ENCODE assay signal across 20 mouse cellular contexts in the genomic region with DNA sequence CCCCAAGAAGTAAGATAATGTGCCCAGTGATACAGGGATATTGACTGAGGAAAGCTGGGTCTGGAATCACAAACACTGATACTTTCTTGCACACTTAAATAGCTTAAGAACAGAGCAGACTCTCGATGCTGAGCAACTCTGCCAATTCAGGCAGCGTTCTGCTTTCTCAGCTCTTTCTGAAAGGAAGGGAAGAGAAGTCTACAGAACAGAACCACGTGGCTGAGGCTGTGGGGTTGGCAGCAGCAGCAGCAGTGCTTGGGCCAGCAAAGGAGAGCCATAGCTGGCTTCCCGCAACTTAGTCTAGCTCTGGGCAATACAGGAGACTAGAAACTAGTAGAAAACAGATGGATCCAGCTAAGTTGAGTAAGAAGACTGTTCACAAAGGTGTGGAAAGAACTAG.
DNase-seq lines count a peak whose midpoint lies in the region; ATAC-seq lines count a peak whose summit lies in the region.
"Had no signal": no experiment of that assay in that cellular context is flagged by ENCODE, and none has a peak within 500 bp of the region (broad histone marks: within the 10 kb centered on the region; RNA-seq: fewer than 3 reads in every experiment).

No protein-coding gene starts in this region.

- peak; percentile 1 for DNase-seq in cerebellum, adult 9-10 months
- DNase-seq in left cerebral cortex, adult 18-20 months (ENCODE audit: low spot score in 2 of 2), result peak; percentile 2 to 18
- DNase-seq in left cerebral cortex, adult 11 months (ENCODE audit: low spot score), result no peak
- peak; percentile 10 to 13 for DNase-seq in frontal cortex, postnatal 36 days (ENCODE audit: low spot score in 2 of 2)
- DNase-seq in right cerebral cortex, postnatal 36 days (ENCODE audit: low spot score in 2 of 2), result peak; percentile 3 to 16
- DNase-seq in urinary bladder, adult 18-20 months (ENCODE audit: low spot score in 2 of 2), result no peak
- DNase-seq in gastrocnemius, postnatal 25 days, result no peak
- DNase-seq: adrenal gland, postnatal 10 days; embryo, embryonic 11 days; heart, postnatal 36 days; kidney, adult 8-10 months; kidney, postnatal 10 days; left cerebral cortex, postnatal 4 days; liver, postnatal 0 days; thymus, postnatal 4 days had no signal

- ATAC-seq in cerebellum, adult (ENCODE audit: insufficient number of reproducible peaks, low FRiP score, low TSS enrichment), result no peak; the same call in 1 of the 2 replicates
- ATAC-seq: forebrain, embryonic 14.5 days; hindbrain, postnatal 0 days; intestine, embryonic 15.5 days; liver, embryonic 12.5 days; liver, postnatal 0 days had no signal

Comparison
In these comparisons a context has a peak if more than half of its experiments do, and no peak if none do; other contexts are left out.
1. DNase-seq: peak in cerebellum, adult 9-10 months (single experiment), left cerebral cortex, adult 18-20 months (2 of 2), frontal cortex, postnatal 36 days (2 of 2) and right cerebral cortex, postnatal 36 days (2 of 2); none in left cerebral cortex, adult 11 months (single experiment), urinary bladder, adult 18-20 months (0 of 2) and gastrocnemius, postnatal 25 days (single experiment).